Mouse (Mus musculus) MEL (cell line): ENCODE measurements around the gene Csmd2.

Experiments used
- CTCF ChIP-seq, 3 experiments: IDR thresholded peaks in 2 of 3; conservative IDR thresholded peaks in 1 of 3; 2 replicates each; pipeline ENCODE4 v1.5.1; 2011 to 2012; ENCODE audit warnings: low read length in 3 of 3, low read depth in 2 of 3, mild to moderate bottlenecking in 2 of 3, improper control_type of control experiment in 1 of 3, inconsistent platforms in 1 of 3, mixed read lengths in 1 of 3, moderate library complexity in 1 of 3; ENCODE audit not compliant: control insufficient read depth in 1 of 3, insufficient read depth in 1 of 3, poor library complexity in 1 of 3, severe bottlenecking in 1 of 3
- POLR2A ChIP-seq, 2 experiments: IDR thresholded peaks; 2 replicates each; pipeline ENCODE4 v1.6.1; 2011 to 2012; ENCODE audit warnings: low read length in 2 of 2, mild to moderate bottlenecking in 2 of 2, control low read depth in 1 of 2, improper control_type of control experiment in 1 of 2, low read depth in 1 of 2, moderate library complexity in 1 of 2; ENCODE audit not compliant: control insufficient read depth in 1 of 2, insufficient read depth in 1 of 2, poor library complexity in 1 of 2

- TF ChIP-seq POLR2A (IDR thresholded peaks at IDR 0.05; ENCODE audit: control insufficient read depth in 1 of 2, insufficient read depth in 1 of 2, low read depth in 1 of 2, low read length in 2 of 2, poor library complexity in 1 of 2) (no peak), CTCF (IDR thresholded peaks at IDR 0.05 in 2 of 3, conservative IDR thresholded peaks at IDR 0.05 in 1 of 3; ENCODE audit: control insufficient read depth in 1 of 3, insufficient read depth in 1 of 3, low read depth in 2 of 3, low read length in 3 of 3, poor library complexity in 1 of 3, severe bottlenecking in 1 of 3) (no peak)
Observed at GRCm38 (mm10) chr4:128019465-128019864, 31.8 kb downstream of the Csmd2 start.
